22 mouse cellular contexts compared by ENCODE assay signal in the genomic region with DNA sequence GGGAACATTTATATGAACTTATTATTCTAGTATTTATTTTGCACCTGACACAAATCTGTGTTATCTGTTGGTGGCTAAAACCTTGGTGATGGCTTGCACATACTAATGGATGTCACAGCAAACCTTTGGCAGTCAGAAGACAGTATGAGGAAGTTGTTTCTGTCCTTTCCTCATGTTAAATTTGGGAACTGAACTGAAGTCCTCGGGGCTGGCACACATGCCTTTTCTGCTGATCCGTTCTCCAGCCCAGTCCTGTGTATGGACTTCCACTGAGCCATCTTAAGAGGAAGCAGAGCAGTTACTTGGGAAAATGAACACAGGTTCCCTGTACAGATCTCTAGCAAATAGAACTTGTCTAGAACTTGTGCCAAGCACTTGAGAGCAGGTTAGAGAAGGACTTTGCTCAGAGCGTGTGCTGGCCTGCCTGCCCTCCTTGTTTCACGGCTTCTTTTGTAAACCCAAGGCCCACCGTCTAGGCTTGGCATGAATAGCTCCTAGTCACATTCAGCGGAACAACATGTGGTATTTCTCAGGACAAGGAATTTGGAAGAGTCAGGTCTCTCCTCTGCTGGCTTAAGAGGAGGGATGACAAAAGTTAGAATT.
DNase-seq lines count a peak whose midpoint lies in the region; ATAC-seq and TF ChIP-seq lines count a peak whose summit lies in the region.
"Had no signal": no experiment of that assay in that cellular context is flagged by ENCODE, and none has a peak within 500 bp of the region (broad histone marks: within the 10 kb centered on the region; RNA-seq: fewer than 3 reads in every experiment).

No protein-coding gene starts in this region.

- no peak overlapping the region for H3K4me3 ChIP-seq in kidney, adult 2 months (ENCODE audit: insufficient read depth, low read depth, low read length)
- H3K4me3 ChIP-seq in liver, adult 2 months (ENCODE audit: insufficient read depth, low read depth, low read length): no peak overlapping the region
- H3K4me3 ChIP-seq in liver, postnatal 0 days (ENCODE audit: low read depth, low read length): no peak overlapping the region
- H3K4me3 ChIP-seq: forebrain, embryonic 12.5 days; heart, embryonic 10.5 days; hindbrain, embryonic 10.5 days; left cerebral cortex, adult 2 months; midbrain, embryonic 13.5 days; stomach, embryonic 15.5 days had no signal

- peaks cover 43% of the 10 kb centered on the region for H3K79me2 ChIP-seq in liver, adult 2 months (ENCODE audit: control insufficient read depth, insufficient read depth, low read length)

- no peaks in the 10 kb centered on the region for H3K9me3 ChIP-seq in liver, postnatal 0 days (ENCODE audit: low read length)
- H3K9me3 ChIP-seq: forebrain, embryonic 12.5 days; G1E; heart, embryonic 10.5 days; hindbrain, embryonic 10.5 days; midbrain, embryonic 13.5 days; stomach, embryonic 15.5 days had no signal

- TF ChIP-seq CTCF in kidney, adult 2 months (conservative IDR thresholded peaks at IDR 0.05; ENCODE audit: insufficient read depth, insufficient read length, low read depth, low read length): no peak
- TF ChIP-seq CTCF in liver, adult 2 months (IDR thresholded peaks at IDR 0.05; ENCODE audit: low read depth, low read length): no peak
- TF ChIP-seq CTCF in liver, postnatal 0 days (IDR thresholded peaks at IDR 0.05; ENCODE audit: low read depth): no peak

- H3K27me3 ChIP-seq in kidney, adult 2 months (replicated peaks; ENCODE audit: control insufficient read depth, insufficient read depth, low read length): no peaks in the 10 kb centered on the region
- H3K27me3 ChIP-seq in liver, adult 2 months (ENCODE audit: control insufficient read depth, insufficient read depth, low read length): no peaks in the 10 kb centered on the region
- H3K27me3 ChIP-seq in liver, postnatal 0 days (ENCODE audit: insufficient read depth, low read length): no peaks in the 10 kb centered on the region
- H3K27me3 ChIP-seq: CH12.LX; forebrain, embryonic 12.5 days; midbrain, embryonic 13.5 days; stomach, embryonic 15.5 days had no signal

- peaks cover 30% of the 10 kb centered on the region for H3K4me1 ChIP-seq in kidney, adult 2 months (ENCODE audit: control insufficient read depth, insufficient read depth, low read length)
- H3K4me1 ChIP-seq in liver, adult 2 months (ENCODE audit: control insufficient read depth, insufficient read depth, low read length): peaks cover 25% of the 10 kb centered on the region
- H3K4me1 ChIP-seq in liver, postnatal 0 days (ENCODE audit: insufficient read depth): peaks cover 22% of the 10 kb centered on the region

- DNase-seq in kidney, adult 2 months: peak; percentile 76
- DNase-seq in kidney, adult 18-20 months: no peak
- peak; percentile 47 for DNase-seq in liver, adult 2 months (ENCODE audit: extremely low read depth, low read depth, low spot score)
- no peak for DNase-seq in liver, postnatal 0 days
- no peak for DNase-seq in adrenal gland, adult (ENCODE audit: inconsistent age in 2 of 2, low spot score in 1 of 2)
- DNase-seq: adrenal gland, postnatal 25 days; B cell, adult 2 months; cerebellum, adult 11 months; cerebellum, adult 9-11 months; gastrocnemius, postnatal 36 days; thymus, adult 18-20 months had no signal

- ATAC-seq in liver, postnatal 0 days: no peak
- ATAC-seq in common myeloid progenitor, adult 5-6 weeks (replicated peaks; ENCODE audit: low read depth, poor library complexity, severe bottlenecking): peak; percentile 33; the same call in 1 of the 2 replicates
- ATAC-seq in megakaryocyte progenitor cell, adult 5-6 weeks (replicated peaks; ENCODE audit: poor library complexity): peak; percentile 33
- ATAC-seq: midbrain, embryonic 13.5 days had no signal

- TF ChIP-seq POLR2A in kidney, adult 2 months (IDR thresholded peaks at IDR 0.05; ENCODE audit: low read depth, low read length): no peak
- TF ChIP-seq POLR2A in liver, adult 2 months (IDR thresholded peaks at IDR 0.05; ENCODE audit: extremely low read depth, insufficient read depth, low read length): no peak

- H3K9ac ChIP-seq in liver, adult 2 months (ENCODE audit: low read depth, low read length): no peak overlapping the region
- no peak overlapping the region for H3K9ac ChIP-seq in liver, postnatal 0 days (replicated peaks)
- H3K9ac ChIP-seq: forebrain, embryonic 12.5 days; liver, embryonic 14.5 days; midbrain, embryonic 13.5 days; stomach, embryonic 15.5 days had no signal

- no peak for TF ChIP-seq EP300 in liver, postnatal 0 days (IDR thresholded peaks at IDR 0.05; ENCODE audit: low read depth)

- 34% methylated on average over 6 of the region's 6 CpGs for WGBS in kidney, adult 2 months
- WGBS in liver, adult 2 months: 45% methylated on average over 6 of the region's 6 CpGs
- 64% methylated on average over 6 of the region's 6 CpGs for WGBS in liver, postnatal 0 days (ENCODE audit: insufficient replicate concordance)

- H3K4me2 ChIP-seq in liver, postnatal 0 days (ENCODE audit: low read depth, low read length): no peak overlapping the region
- H3K4me2 ChIP-seq: forebrain, embryonic 12.5 days; midbrain, embryonic 13.5 days; stomach, embryonic 15.5 days had no signal

- H3K27ac ChIP-seq in kidney, adult 2 months (ENCODE audit: insufficient read depth, low read depth, low read length): peak overlapping the region; percentile 41
- H3K27ac ChIP-seq in liver, adult 2 months (replicated peaks; ENCODE audit: insufficient read depth, low read depth, low read length): peak overlapping the region; percentile 42; the same call in 1 of the 2 replicates
- no peak overlapping the region for H3K27ac ChIP-seq in liver, postnatal 0 days (ENCODE audit: low read depth)
- H3K27ac ChIP-seq: forebrain, embryonic 12.5 days; heart, embryonic 10.5 days; hindbrain, embryonic 10.5 days; left cerebral cortex, adult 2 months; liver, embryonic 14.5 days; midbrain, embryonic 13.5 days; stomach, embryonic 15.5 days had no signal

- H3K36me3 ChIP-seq in kidney, adult 2 months (ENCODE audit: control insufficient read depth, insufficient read depth, low read length): no peaks in the 10 kb centered on the region
- no peaks in the 10 kb centered on the region for H3K36me3 ChIP-seq in liver, adult 2 months (ENCODE audit: control insufficient read depth, insufficient read depth, low read length)
- H3K36me3 ChIP-seq in liver, postnatal 0 days (replicated peaks; ENCODE audit: insufficient read depth, low read length): no peaks in the 10 kb centered on the region
- H3K36me3 ChIP-seq: forebrain, embryonic 12.5 days; heart, embryonic 10.5 days; hindbrain, embryonic 10.5 days; midbrain, embryonic 13.5 days; stomach, embryonic 15.5 days had no signal

Comparison
In these comparisons a context has a peak if more than half of its experiments do, and no peak if none do; other contexts are left out.
1. DNase-seq: peak in kidney, adult 2 months (single experiment) and liver, adult 2 months (single experiment); none in kidney, adult 18-20 months (single experiment), liver, postnatal 0 days (single experiment) and adrenal gland, adult (0 of 2).